ENCODE assay signal across 8 mouse cellular contexts in genomic region chr11:118376323-118376722, GRCm38 (mm10). TPM values are rescaled to one million over a fixed set of nuclear protein-coding genes. Genes with fewer than 3 reads are reported as not detected.
"Had no signal": no experiment of that assay in that cellular context is flagged by ENCODE, and none has a peak within 500 bp of the region (broad histone marks: within the 10 kb centered on the region; RNA-seq: fewer than 3 reads in every experiment).

No protein-coding gene starts in this region.

RNA-seq across cellular contexts. Expression of gene Cep295nl, which starts 34.0 kb away (rescaled TPM):
- total RNA-seq: liver, adult 2 months; megakaryocyte progenitor cell, adult 5-6 weeks had no signal
- polyA plus RNA-seq: liver, adult 2 months; liver, embryonic 11.5 days; liver, embryonic 13.5 days; liver, embryonic 15.5 days; liver, embryonic 16.5 days had no signal

RNA-seq across cellular contexts. Expression of gene C1qtnf1, which starts 51.7 kb away (rescaled TPM):
- total RNA-seq: megakaryocyte progenitor cell, adult 5-6 weeks; megakaryocyte, adult 5-6 weeks; megakaryocyte-erythroid progenitor cell, adult 5-6 weeks had no signal
